Mouse (Mus musculus) C2C12 (cell line): Measurements from ENCODE around the gene Radil.

ENCODE experiments used
- CEBPB ChIP-seq: IDR thresholded peaks from one replicate; pipeline ENCODE4 v1.6.1; 2011; ENCODE audit warnings: low read depth, mild to moderate bottlenecking, control low read depth, moderate library complexity
- CTCF ChIP-seq: IDR thresholded peaks from one replicate; pipeline ENCODE4 v1.5.1; 2011; ENCODE audit not compliant: control insufficient read depth, insufficient read depth, insufficient read length
- FOSL1 ChIP-seq: IDR thresholded peaks from one replicate; pipeline ENCODE4 v1.8.0; 2011; ENCODE audit warnings: mild to moderate bottlenecking, low read length; ENCODE audit not compliant: poor library complexity, insufficient read depth, severe bottlenecking
- MAX ChIP-seq: IDR thresholded peaks from one replicate; pipeline ENCODE4 v1.6.1; 2011; ENCODE audit warnings: mild to moderate bottlenecking, control low read depth
- MYOD1 ChIP-seq: IDR thresholded peaks from one replicate; pipeline ENCODE4 v1.6.1; 2011; ENCODE audit warnings: low read depth; ENCODE audit not compliant: control insufficient read depth, insufficient read length
- MYOG ChIP-seq: IDR thresholded peaks from one replicate; pipeline ENCODE4 v1.6.1; 2011; ENCODE audit not compliant: control insufficient read depth, insufficient read length; ENCODE audit errors: extremely low read depth
- USF1 ChIP-seq: IDR thresholded peaks from one replicate; pipeline ENCODE4 v1.6.1; 2011; ENCODE audit warnings: low read depth, mild to moderate bottlenecking, control low read depth, moderate library complexity

GRCm38 (mm10) chr5:142529915-142530314 lies 21.0 kb downstream of the Radil start, which contains the start of gene Papolb:
- TF ChIP-seq CTCF (no peak), USF1 (no peak), MYOG (no peak), MAX (no peak), MYOD1 (no peak), FOSL1 (no peak), CEBPB (no peak)
